Mouse (Mus musculus) regulatory T cell (primary cell): ENCODE data around the gene Stx2.
"Not testable (repeated sequence)": the region's sequence is repeated elsewhere in the genome, so short reads cannot be mapped to it uniquely, and the experiment has no call there.

Source experiments
- in situ Hi-C: fragments of 300-600 bp; cut with MboI, MseI; formaldehyde crosslinking; loops from one replicate; pipeline ENCODE4 v1.15.1; 2025; ENCODE audit warnings: high pct_unique_total_duplicates

Stx2 gene

DNA sequence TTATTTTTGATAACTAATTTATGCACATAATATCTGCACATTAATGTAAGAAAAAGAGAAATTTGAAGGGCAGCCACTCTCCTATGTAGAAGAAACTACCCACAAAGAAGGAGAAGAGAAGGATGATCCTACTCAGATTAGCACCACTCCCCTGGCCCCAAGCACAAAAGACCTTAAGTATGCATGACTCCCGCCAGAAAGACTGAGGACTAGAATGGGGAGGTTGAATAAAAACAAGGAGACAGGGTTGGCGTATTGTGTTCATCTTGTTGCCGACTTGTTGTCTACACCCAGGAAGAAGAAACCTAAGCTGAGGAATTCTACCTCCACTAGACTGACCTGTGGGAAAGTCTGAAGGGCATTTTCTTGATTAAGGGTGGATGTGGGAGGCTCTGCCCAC, 49.5 kb downstream of the Stx2 start:
- in situ Hi-C loops, result no loop called here

- in situ Hi-C loops, result not testable (repeated sequence)
These were observed 54.0 kb downstream of the Stx2 start for GRCm38 (mm10) chr5:128954371-128954770.

DNA sequence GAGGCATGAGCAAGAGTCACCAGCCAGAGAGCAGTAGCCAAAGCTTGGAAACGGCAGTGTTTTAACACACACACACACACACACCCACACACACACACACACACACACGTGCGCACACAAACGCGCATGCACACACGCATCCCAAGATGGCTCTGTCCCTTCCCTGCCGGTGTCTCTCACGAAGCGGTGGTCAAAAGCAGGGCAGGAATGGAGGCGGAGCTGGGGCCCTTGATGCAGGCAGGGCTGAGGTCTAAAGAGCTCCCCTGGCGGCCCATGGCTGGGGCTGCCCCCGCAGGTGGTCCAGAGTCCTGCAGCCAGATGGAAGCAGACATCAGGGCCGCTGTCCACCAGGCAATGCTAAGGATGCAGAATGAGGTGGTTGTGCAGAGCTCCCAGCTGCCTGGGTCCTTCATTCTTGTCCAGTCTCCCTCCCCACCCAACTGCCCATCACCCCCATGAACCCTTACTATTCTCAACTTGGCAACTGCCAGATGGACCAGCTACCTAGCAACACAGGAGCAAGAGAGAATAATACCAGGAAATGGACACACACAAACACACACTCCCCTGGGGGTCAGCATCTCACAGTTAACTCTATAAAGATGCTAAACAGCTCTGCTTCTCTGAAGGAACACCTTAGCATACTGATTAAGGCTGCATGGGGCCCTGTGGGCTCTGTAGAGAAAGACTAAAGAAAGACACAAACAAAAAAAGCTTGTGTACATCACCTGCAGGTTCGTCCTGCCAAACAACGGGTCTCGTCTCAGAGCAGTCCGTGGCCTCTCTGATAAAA, 54.9 kb downstream of the Stx2 start, which contains the start of gene Rimbp2:
Rimbp2 (minus strand) TSS at position 209 of the 793 bp plus-strand sequence.
- in situ Hi-C loops, result no loop called here

DNA sequence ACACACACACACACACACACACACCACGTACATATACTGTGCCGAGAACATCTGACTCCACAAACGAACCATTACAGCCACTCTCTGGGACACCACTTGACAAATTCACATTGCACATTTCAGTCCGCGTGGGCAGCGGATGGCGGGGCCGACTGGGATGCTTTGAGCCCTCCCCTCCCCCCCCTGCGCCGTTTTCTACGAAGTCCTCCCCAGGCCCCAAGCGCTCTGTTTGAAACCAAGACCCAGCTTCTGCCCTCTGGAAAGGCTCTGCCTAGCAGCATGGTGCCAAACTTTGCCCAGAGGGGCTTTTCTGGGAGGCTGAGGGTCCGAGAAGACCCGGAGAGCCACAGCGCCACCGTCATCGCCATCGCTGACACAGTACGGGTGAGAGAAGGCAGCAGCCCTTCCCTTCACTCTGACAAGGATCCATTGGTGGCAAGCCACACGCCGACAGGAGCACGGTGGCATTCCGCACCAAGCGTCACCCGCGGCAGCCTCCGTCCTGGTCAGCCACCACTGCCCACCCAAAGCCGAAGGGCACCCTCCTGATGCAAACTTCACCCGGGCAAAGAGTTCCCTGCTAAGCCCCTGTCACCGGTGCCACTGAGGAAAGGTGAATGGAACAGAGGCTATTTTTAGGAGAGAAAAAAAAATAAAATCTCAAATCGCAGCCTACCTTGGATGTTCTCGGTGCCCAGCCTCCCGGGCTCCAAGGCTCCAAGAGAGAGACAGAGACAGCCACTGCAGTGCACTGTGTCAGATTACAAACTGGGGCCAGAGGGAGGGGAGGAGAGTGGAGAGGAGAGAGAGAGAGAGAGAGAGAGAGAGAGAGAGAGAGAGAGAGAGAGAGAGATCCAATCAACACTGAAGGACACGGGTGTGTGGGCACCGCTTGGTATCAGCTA, 55.8 kb downstream of the Stx2 start:
- in situ Hi-C loops, result no loop called here

- in situ Hi-C loops, result no loop called here
These were observed 56.9 kb downstream of the Stx2 start for GRCm38 (mm10) chr5:128951472-128951871.

GRCm38 (mm10) chr5:128947093-128947492, 61.3 kb downstream of the Stx2 start:
- in situ Hi-C loops, result no loop called here

DNA sequence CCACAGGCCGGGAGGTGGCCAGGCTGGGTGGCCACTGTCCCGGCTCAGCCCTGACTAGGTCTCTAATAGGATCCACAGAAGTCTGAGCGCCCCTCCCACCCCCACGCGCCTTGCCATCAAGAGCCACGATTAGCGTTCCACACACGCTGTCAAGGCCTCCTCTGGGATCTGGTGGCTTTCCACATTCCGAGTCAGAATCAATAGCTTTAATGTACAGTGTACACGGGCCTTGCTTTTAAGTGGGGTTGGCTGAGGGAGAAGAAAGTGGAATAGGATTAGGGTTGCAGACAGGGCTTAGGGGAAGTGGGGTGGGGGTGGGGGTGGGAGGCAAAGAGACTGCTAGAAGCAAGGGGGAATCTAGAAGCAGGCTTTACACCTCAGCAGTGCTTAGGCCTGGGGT, 67.9 kb downstream of the Stx2 start:
- in situ Hi-C loops, result no loop called here

GRCm38 (mm10) chr5:128935359-128935899, 72.9 kb downstream of the Stx2 start:
- in situ Hi-C loops, result no loop called here
